ENCODE assay signal across 8 mouse cellular contexts in genomic region chr17:71662751-71663250, GRCm38 (mm10). TPM values are rescaled to one million over a fixed set of nuclear protein-coding genes. Genes with fewer than 3 reads are reported as not detected.
DNase-seq lines count a peak whose midpoint lies in the region; ATAC-seq and TF ChIP-seq lines count a peak whose summit lies in the region.

No protein-coding gene starts in this region.

- peak; percentile 84 for ATAC-seq in hindbrain, embryonic 12.5 days (ENCODE audit: low FRiP score)
- peak; percentile 88 for ATAC-seq in lung, postnatal 0 days

- H3K4me3 ChIP-seq in MEL (ENCODE audit: control insufficient read depth in 1 of 2, insufficient read depth in 1 of 2, low read depth in 2 of 2, low read length in 2 of 2): peak overlapping the region; percentile 49 to 83
- peak overlapping the region; percentile 4 for H3K4me3 ChIP-seq in cerebellum, adult 2 months (replicated peaks; ENCODE audit: insufficient read depth, low read depth, low read length)
- peak overlapping the region; percentile 25 for H3K4me3 ChIP-seq in hindbrain, embryonic 12.5 days
- peak overlapping the region; percentile 28 for H3K4me3 ChIP-seq in lung, postnatal 0 days (ENCODE audit: low read depth, low read length)

- H3K4me2 ChIP-seq in hindbrain, embryonic 12.5 days (replicated peaks): peak overlapping the region; percentile 57
- H3K4me2 ChIP-seq in lung, postnatal 0 days (replicated peaks; ENCODE audit: low read depth, low read length): peak overlapping the region; percentile 61

- peaks cover 0 to 9% of the 10 kb centered on the region in 2 experiments; a peak in 2 of 4 replicates for H3K4me1 ChIP-seq in MEL (ENCODE audit: control insufficient read depth in 1 of 2, insufficient read depth in 2 of 2, low read length in 2 of 2)
- H3K4me1 ChIP-seq in cerebellum, adult 2 months (ENCODE audit: control insufficient read depth, insufficient read depth, low read length): no peaks in the 10 kb centered on the region
- H3K4me1 ChIP-seq in hindbrain, embryonic 12.5 days: no peaks in the 10 kb centered on the region; the same call in 1 of the 2 replicates
- 0 out of 2 replicates have a peak, but pooled peaks cover 4% of the 10 kb centered on the region for H3K4me1 ChIP-seq in lung, postnatal 0 days (ENCODE audit: insufficient read depth, low read depth, low read length)

- WGBS in cerebellum, adult 2 months: 9% methylated on average over 21 of the region's 21 CpGs
- 13% methylated on average over 21 of the region's 21 CpGs for WGBS in hindbrain, embryonic 12.5 days
- WGBS in lung, postnatal 0 days: 5% methylated on average over 21 of the region's 21 CpGs

- H3K27me3 ChIP-seq in MEL (ENCODE audit: control insufficient read depth in 1 of 2, insufficient read depth in 2 of 2, low read length in 2 of 2): no peaks in the 10 kb centered on the region
- no peaks in the 10 kb centered on the region; the same call in 1 of the 2 replicates for H3K27me3 ChIP-seq in cerebellum, adult 2 months (ENCODE audit: control insufficient read depth, insufficient read depth, low read length)
- no peaks in the 10 kb centered on the region for H3K27me3 ChIP-seq in hindbrain, embryonic 12.5 days
- H3K27me3 ChIP-seq in lung, postnatal 0 days (replicated peaks; ENCODE audit: insufficient read depth, low read length): no peaks in the 10 kb centered on the region

- TF ChIP-seq POLR2A in MEL (IDR thresholded peaks at IDR 0.05; ENCODE audit: control insufficient read depth in 1 of 2, insufficient read depth in 1 of 2, low read depth in 1 of 2, low read length in 2 of 2, poor library complexity in 1 of 2): no peak
- TF ChIP-seq POLR2A in cerebellum, adult 2 months (IDR thresholded peaks at IDR 0.05; ENCODE audit: borderline replicate concordance, insufficient read depth, low read length): no peak

- TF ChIP-seq CTCF in MEL (IDR thresholded peaks at IDR 0.05 in 2 of 3, conservative IDR thresholded peaks at IDR 0.05 in 1 of 3; ENCODE audit: control insufficient read depth in 1 of 3, insufficient read depth in 1 of 3, low read depth in 2 of 3, low read length in 3 of 3, poor library complexity in 1 of 3, severe bottlenecking in 1 of 3): peak; percentile 59 to 81 (median 75)
- peak; percentile 89 for TF ChIP-seq CTCF in cerebellum, adult 2 months (IDR thresholded peaks at IDR 0.05; ENCODE audit: borderline replicate concordance, insufficient read depth, low read depth, low read length)
- peak; percentile 82 for TF ChIP-seq CTCF in lung, postnatal 0 days (IDR thresholded peaks at IDR 0.05)

- TF ChIP-seq EP300 in MEL (IDR thresholded peaks at IDR 0.05; ENCODE audit: low read depth in 1 of 2, low read length in 2 of 2): no peak
- TF ChIP-seq EP300 in lung, postnatal 0 days (IDR thresholded peaks at IDR 0.05): no peak

- peak; percentile 86 for DNase-seq in MEL (ENCODE audit: low read depth, low spot score)
- DNase-seq in cerebellum, adult 2 months: peak; percentile 65 to 69
- DNase-seq in frontal cortex, adult 2 months (ENCODE audit: extremely low spot score in 1 of 2, low spot score in 1 of 2): peak; percentile 40 to 90
- peak; percentile 79 to 84 for DNase-seq in layer of hippocampus, postnatal 10 days (ENCODE audit: low spot score in 2 of 2)
- peak; percentile 93 for DNase-seq in lung, postnatal 0 days (ENCODE audit: low spot score)
- DNase-seq in ovary, postnatal 14 days (ENCODE audit: low spot score): peak; percentile 72
- peak; percentile 49 to 55 for DNase-seq in thymus, postnatal 36 days

- H3K9me3 ChIP-seq in MEL (replicated peaks; ENCODE audit: insufficient read depth, low read length): no peaks in the 10 kb centered on the region
- no peaks in the 10 kb centered on the region for H3K9me3 ChIP-seq in hindbrain, embryonic 12.5 days (replicated peaks)
- no peaks in the 10 kb centered on the region for H3K9me3 ChIP-seq in lung, postnatal 0 days (ENCODE audit: low read length)

- peak; percentile 85 for TF ChIP-seq RAD21 in MEL (IDR thresholded peaks at IDR 0.05; ENCODE audit: low read depth, low read length)

- no peaks in the 10 kb centered on the region for H3K79me2 ChIP-seq in MEL (ENCODE audit: control insufficient read depth, insufficient read depth, low read length, poor library complexity)

- no peak overlapping the region for H3K27ac ChIP-seq in MEL (ENCODE audit: control insufficient read depth, low read depth, low read length)
- no peak overlapping the region for H3K27ac ChIP-seq in cerebellum, adult 2 months (ENCODE audit: insufficient read depth, low read length)
- no peak overlapping the region for H3K27ac ChIP-seq in hindbrain, embryonic 12.5 days
- no peak overlapping the region for H3K27ac ChIP-seq in lung, postnatal 0 days (ENCODE audit: low read length)

- peak overlapping the region; percentile 42 for H3K9ac ChIP-seq in MEL (ENCODE audit: control insufficient read depth, low read depth, low read length, poor library complexity, severe bottlenecking)
- H3K9ac ChIP-seq in hindbrain, embryonic 12.5 days: no peak overlapping the region
- H3K9ac ChIP-seq in lung, postnatal 0 days (replicated peaks; ENCODE audit: low read depth): 0 out of 2 replicates have a peak overlapping the region, but pooled peaks have one; percentile 26

- peaks cover 0 to 3% of the 10 kb centered on the region in 2 experiments; a peak in 1 of 4 replicates for H3K36me3 ChIP-seq in MEL (ENCODE audit: control insufficient read depth in 1 of 2, insufficient read depth in 2 of 2, low read length in 2 of 2)
- H3K36me3 ChIP-seq in hindbrain, embryonic 12.5 days: peaks cover 5% of the 10 kb centered on the region
- no peaks in the 10 kb centered on the region for H3K36me3 ChIP-seq in lung, postnatal 0 days (ENCODE audit: insufficient read depth, low read length)

TF ChIP-seq in MEL, 35 proteins besides CTCF, POLR2A, EP300 and RAD21:
- TF ChIP-seq JUND (IDR thresholded peaks at IDR 0.05; ENCODE audit: low read depth, low read length) (no peak), MAZ (IDR thresholded peaks at IDR 0.05; ENCODE audit: low read depth, low read length) (peak; percentile 68; the same call in 1 of the 2 replicates), UBTF (IDR thresholded peaks at IDR 0.05; ENCODE audit: borderline replicate concordance, insufficient read depth, low read depth, low read length) (peak; percentile 84; the same call in 1 of the 2 replicates), SIN3A (IDR thresholded peaks at IDR 0.05; ENCODE audit: low read length) (peak; percentile 82), ZC3H11A (IDR thresholded peaks at IDR 0.05; ENCODE audit: low read depth, low read length) (peak; percentile 56), ELF1 (IDR thresholded peaks at IDR 0.05; ENCODE audit: low read depth, low read length) (peak; percentile 75), SMC3 (IDR thresholded peaks at IDR 0.05; ENCODE audit: low read depth, low read length) (peak; percentile 65), KAT2A (conservative IDR thresholded peaks at IDR 0.05; ENCODE audit: low read depth, low read length) (no peak), MEF2A (IDR thresholded peaks at IDR 0.05; ENCODE audit: extremely low read depth, insufficient replicate concordance, low read depth, low read length, poor library complexity, severe bottlenecking) (no peak), TAL1 (IDR thresholded peaks at IDR 0.05; ENCODE audit: low read length) (no peak), MXI1 (IDR thresholded peaks at IDR 0.05; ENCODE audit: low read depth, low read length) (no peak; the same call in 1 of the 2 replicates), GATA1 (IDR thresholded peaks at IDR 0.05; ENCODE audit: low read depth, low read length) (no peak), GABPA (IDR thresholded peaks at IDR 0.05; ENCODE audit: low read depth, low read length) (no peak), POLR2AphosphoS5 (IDR thresholded peaks at IDR 0.05; ENCODE audit: borderline replicate concordance, low read depth, low read length) (no peak), NELFE (IDR thresholded peaks at IDR 0.05; ENCODE audit: low read depth, low read length) (no peak), CHD2 (IDR thresholded peaks at IDR 0.05; ENCODE audit: low read length) (no peak)

RNA-seq across cellular contexts. Expression of gene Togaram2, which starts 10.3 kb away (rescaled TPM):
- not detected in 2 replicates for total RNA-seq in MEL (2012; rRNA removed)
- polyA plus RNA-seq in MEL (2012; ENCODE audit: insufficient read depth in 1 of 2, insufficient read length in 2 of 2, low read depth in 1 of 2, low replicate concordance in 2 of 2, missing spikeins in 1 of 2): not detected
- polyA plus RNA-seq in cerebellum, adult 2 months (2012; rRNA removed): 1.1 and 1.9 TPM in 2 replicates
- 4.9 and 6.2 TPM in 2 replicates for polyA plus RNA-seq in frontal cortex, adult 2 months (2012; rRNA removed)
- 0.07 and 0.19 TPM in 2 replicates for polyA plus RNA-seq in hindbrain, embryonic 12.5 days (2016; fragmentation: Nextera tagmentation; extraction: Ambion mirVana)
- total RNA-seq in layer of hippocampus, postnatal 10 days (2021): 1 to 10 TPM; 1.6 to 2.4 TPM
- polyA plus RNA-seq in lung, postnatal 0 days (2015; fragmentation: Nextera tagmentation; extraction: Ambion mirVana): 6.3 and 9.1 TPM in 2 replicates

RNA-seq across cellular contexts. Expression of gene Wdr43, which starts 47.1 kb away (rescaled TPM):
- 243 and 249 TPM in 2 replicates for total RNA-seq in MEL (2012; rRNA removed)
- polyA plus RNA-seq in MEL (2012; ENCODE audit: insufficient read depth in 1 of 2, insufficient read length in 2 of 2, low read depth in 1 of 2, low replicate concordance in 2 of 2, missing spikeins in 1 of 2): 100 to 1,000 TPM; 175 to 393 TPM
- polyA plus RNA-seq in cerebellum, adult 2 months (2012; rRNA removed): 26.0 and 26.8 TPM in 2 replicates
- 25.4 and 35.6 TPM in 2 replicates for polyA plus RNA-seq in frontal cortex, adult 2 months (2012; rRNA removed)
- 66.9 and 67.4 TPM in 2 replicates for polyA plus RNA-seq in hindbrain, embryonic 12.5 days (2016; fragmentation: Nextera tagmentation; extraction: Ambion mirVana)
- 10 to 100 TPM; 33.3 to 35.9 TPM for total RNA-seq in layer of hippocampus, postnatal 10 days (2021)
- 20.6 and 22.3 TPM in 2 replicates for polyA plus RNA-seq in lung, postnatal 0 days (2015; fragmentation: Nextera tagmentation; extraction: Ambion mirVana)

Comparison
In these comparisons a context has a peak if more than half of its experiments do, and no peak if none do; other contexts are left out.
1. H3K4me3 ChIP-seq: peak in every context shown above with its lines; median percentile 66 in MEL; 28 in lung, postnatal 0 days; 25 in hindbrain, embryonic 12.5 days; 4 in cerebellum, adult 2 months.